Mouse (Mus musculus): ENCODE results near the gene Herc1. TPM values are rescaled to one million over a fixed set of nuclear protein-coding genes. Genes with fewer than 3 reads are reported as not detected.
"Not testable (repeated sequence)": the region's sequence is repeated elsewhere in the genome, so short reads cannot be mapped to it uniquely, and the experiment has no call there.

Herc1 gene
- total RNA-seq, 4 experiments from 2014 or later = 31.0 to 42.2 (median 34.1) TPM

GRCm38 (mm10) chr9:66347405-66348035 lies 2.7 kb upstream of the Herc1 start:
- DNase-seq (ENCODE audit: low spot score in 2 of 2) = no peak

- no peak for DNase-seq (ENCODE audit: low spot score in 2 of 2)
Observed at GRCm38 (mm10) chr9:66349144-66349859, 948 bp upstream of the Herc1 start.

- DNase-seq (ENCODE audit: low spot score in 2 of 2) = peak in 1 of 2 experiments; percentile 7
Observed at GRCm38 (mm10) chr9:66350788-66351430, 659 bp downstream of the Herc1 start.

GRCm38 (mm10) chr9:66352704-66353103 lies 2.5 kb downstream of the Herc1 start:
- DNase-seq (ENCODE audit: low spot score in 2 of 2) = no peak

GRCm38 (mm10) chr9:66359135-66359534 lies 8.9 kb downstream of the Herc1 start:
- DNase-seq (ENCODE audit: low spot score in 2 of 2) = no peak

- no peak for DNase-seq (ENCODE audit: low spot score in 2 of 2)
Observed at GRCm38 (mm10) chr9:66360143-66360690, 10.0 kb downstream of the Herc1 start.

- no peak for DNase-seq (ENCODE audit: low spot score in 2 of 2)
Observed at GRCm38 (mm10) chr9:66368890-66369433, 18.7 kb downstream of the Herc1 start.

- no peak for DNase-seq (ENCODE audit: low spot score in 2 of 2)
Observed at GRCm38 (mm10) chr9:66370334-66370733, 20.1 kb downstream of the Herc1 start.

- no peak for DNase-seq (ENCODE audit: low spot score in 2 of 2)
Observed at GRCm38 (mm10) chr9:66370847-66371246, 20.6 kb downstream of the Herc1 start.

GRCm38 (mm10) chr9:66373432-66373831 lies 23.2 kb downstream of the Herc1 start:
- DNase-seq (ENCODE audit: low spot score in 2 of 2) = no peak

- DNase-seq (ENCODE audit: low spot score in 2 of 2) = no peak
Observed at GRCm38 (mm10) chr9:66374495-66375478, 24.5 kb downstream of the Herc1 start.

GRCm38 (mm10) chr9:66383417-66383816 lies 33.2 kb downstream of the Herc1 start:
- DNase-seq (ENCODE audit: low spot score in 2 of 2) = no peak

- DNase-seq (ENCODE audit: low spot score in 2 of 2) = not testable (repeated sequence)
Observed at GRCm38 (mm10) chr9:66390338-66390737, 40.1 kb downstream of the Herc1 start.

GRCm38 (mm10) chr9:66393304-66393703 lies 43.1 kb downstream of the Herc1 start:
- no peak for DNase-seq (ENCODE audit: low spot score in 2 of 2)

GRCm38 (mm10) chr9:66423492-66423891 lies 73.2 kb downstream of the Herc1 start:
- DNase-seq (ENCODE audit: low spot score in 2 of 2) = no peak

GRCm38 (mm10) chr9:66440007-66440406 lies 89.8 kb downstream of the Herc1 start:
- no peak for DNase-seq (ENCODE audit: low spot score in 2 of 2)

- no peak for DNase-seq (ENCODE audit: low spot score in 2 of 2)
Observed at GRCm38 (mm10) chr9:66448253-66448652, 98.0 kb downstream of the Herc1 start.

- DNase-seq (ENCODE audit: low spot score in 2 of 2) = no peak
Observed at GRCm38 (mm10) chr9:66465087-66465486, 114.8 kb downstream of the Herc1 start.

- DNase-seq (ENCODE audit: low spot score in 2 of 2) = no peak
Observed at GRCm38 (mm10) chr9:66477785-66478184, 127.5 kb downstream of the Herc1 start.

- DNase-seq (ENCODE audit: low spot score in 2 of 2) = no peak
Observed at GRCm38 (mm10) chr9:66483429-66483828, 133.2 kb downstream of the Herc1 start.

GRCm38 (mm10) chr9:66488786-66489185 lies 138.5 kb downstream of the Herc1 start:
- no peak for DNase-seq (ENCODE audit: low spot score in 2 of 2)

Measured in gastrocnemius, adult 8-10 months (tissue).